Mouse (Mus musculus) neural tube, embryonic 11.5 days (tissue): Measurements from ENCODE around the gene Spaar. TPM values are rescaled to one million over a fixed set of nuclear protein-coding genes. Genes with fewer than 3 reads are reported as not detected.

ENCODE experiments used
- ATAC-seq: fragments of 200-750 bp; cut with Nextera tagmentation; 2 replicates; pipeline ENCODE4 v1.8.0; 2017; ENCODE audit warnings: moderate number of reproducible peaks, mild to moderate bottlenecking, moderate TSS enrichment, moderate library complexity; ENCODE audit not compliant: insufficient read depth, low FRiP score, low TSS enrichment
- DNase-seq: peaks from one replicate; pipeline ENCODE4 v3.0.0-alpha.2; 2015; ENCODE audit warnings: low spot score
- H3K27ac ChIP-seq: fragments of 300-500 bp; sonication (generic); 2 replicates; pipeline ENCODE4 v1.5.1; 2014; ENCODE audit warnings: low read depth, mild to moderate bottlenecking, low read length
- H3K27me3 ChIP-seq: fragments of 300-500 bp; sonication (generic); 2 replicates; pipeline ENCODE4 v1.6.1; 2014; ENCODE audit warnings: mild to moderate bottlenecking, low read length, mixed read lengths; ENCODE audit not compliant: control insufficient read depth, insufficient read depth
- H3K36me3 ChIP-seq: fragments of 300-500 bp; sonication (generic); 2 replicates; pipeline ENCODE4 v1.6.1; 2014; ENCODE audit warnings: mild to moderate bottlenecking, low read length, moderate library complexity, mixed read lengths; ENCODE audit not compliant: control insufficient read depth, insufficient read depth
- H3K4me1 ChIP-seq: fragments of 300-500 bp; sonication (generic); 2 replicates; pipeline ENCODE4 v1.6.1; 2014; ENCODE audit warnings: low read length, mixed read lengths; ENCODE audit not compliant: control insufficient read depth, insufficient read depth
- H3K4me2 ChIP-seq: fragments of 300-500 bp; sonication (generic); 2 replicates; pipeline ENCODE4 v1.6.1; 2014; ENCODE audit warnings: low read depth, mild to moderate bottlenecking, moderate library complexity
- H3K4me3 ChIP-seq: fragments of 300-500 bp; sonication (generic); 2 replicates; pipeline ENCODE4 v1.5.1; 2014; ENCODE audit warnings: low read depth, low read length
- H3K9ac ChIP-seq: fragments of 300-500 bp; sonication (generic); 2 replicates; pipeline ENCODE4 v1.6.1; 2014; ENCODE audit warnings: mild to moderate bottlenecking, low read length
- H3K9me3 ChIP-seq: fragments of 300-500 bp; sonication (generic); 2 replicates; pipeline ENCODE4 v1.6.1; 2016; ENCODE audit warnings: low read length; ENCODE audit not compliant: control insufficient read depth
- WGBS: fragments of 180-500 bp; shearing (Covaris S2); extraction: QIAGEN DNeasy Blood & Tissue Kit; methylation state at CpG from one replicate; pipeline ENCODE4 v1.1.7; 2014; 5-methylcytosine and 5-hydroxymethylcytosine counted together
- polyA plus RNA-seq: library from polyadenylated mRNA; unstranded; fragments of >200 nt; fragmentation: Nextera tagmentation; extraction: Ambion mirVana; gene quantifications from 2 replicates; pipeline ENCODE4 v1.2.1, GENCODE M21; 2014

Gene Spaar
- not detected in 2 replicates for polyA plus RNA-seq

GRCm38 (mm10) chr4:43729794-43730550, at the start of gene Spaar:
Spaar (plus strand) TSS chr4:43730034.
- Histone ChIP-seq H3K4me3 (no peak within 1 kb of the TSS), H3K27me3 (no peaks in the 10 kb centered on the region), H3K9me3 (no peaks in the 10 kb centered on the region), H3K36me3 (no peaks in the 10 kb centered on the region), H3K9ac (no peak within 1 kb of the TSS), H3K4me1 (no peaks in the 10 kb centered on the region), H3K27ac (no peak within 1 kb of the TSS), H3K4me2 (no peak within 1 kb of the TSS)
- 70% methylated on average over 14 of the region's 14 CpGs for WGBS
- no peak for DNase-seq
- ATAC-seq, result no peak

DNA sequence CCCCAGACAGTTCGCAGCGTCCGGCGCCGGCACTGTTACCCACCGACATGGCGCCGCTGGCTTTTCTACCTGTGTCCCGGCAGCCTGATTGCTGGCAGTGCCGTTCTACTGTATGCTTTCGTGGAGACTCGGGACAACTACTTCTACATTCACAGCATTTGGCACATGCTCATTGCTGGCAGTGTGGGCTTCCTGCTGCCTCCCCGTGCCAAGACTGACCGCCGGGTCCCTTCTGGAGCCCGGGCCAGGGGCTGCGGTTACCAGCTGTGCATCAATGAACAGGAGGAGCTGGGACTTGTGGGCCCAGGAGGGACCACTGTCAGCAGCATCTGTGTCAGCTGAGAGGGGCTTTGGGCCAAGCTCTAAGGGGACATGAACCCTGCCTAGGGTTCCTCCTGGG, 39.8 kb upstream of the Spaar start:
- ATAC-seq (no peak), DNase-seq (no peak)
- Histone ChIP-seq H3K4me1 (no peaks in the 10 kb centered on the region), H3K36me3 (no peaks in the 10 kb centered on the region), H3K27me3 (no peaks in the 10 kb centered on the region), H3K4me3 (no peak overlapping the region), H3K9ac (no peak overlapping the region), H3K4me2 (no peak overlapping the region), H3K9me3 (no peaks in the 10 kb centered on the region), H3K27ac (no peak overlapping the region)
- 92% methylated on average over 17 of the region's 17 CpGs for WGBS

- no peaks in the 10 kb centered on the region for H3K9me3 ChIP-seq
- no peak for ATAC-seq
- WGBS, result 88% methylated on average over 5 of the region's 5 CpGs
- no peak overlapping the region for H3K4me3 ChIP-seq
- no peaks in the 10 kb centered on the region for H3K36me3 ChIP-seq
- H3K4me1 ChIP-seq, result no peaks in the 10 kb centered on the region
- no peak overlapping the region for H3K9ac ChIP-seq
- no peak for DNase-seq
- H3K27ac ChIP-seq, result no peak overlapping the region
- H3K4me2 ChIP-seq, result no peak overlapping the region
- H3K27me3 ChIP-seq, result no peaks in the 10 kb centered on the region
These were observed 38.8 kb upstream of the Spaar start for GRCm38 (mm10) chr4:43691026-43691425.

GRCm38 (mm10) chr4:43693806-43694241, 36.0 kb upstream of the Spaar start:
- H3K4me1 ChIP-seq, result no peaks in the 10 kb centered on the region
- no peak overlapping the region for H3K4me2 ChIP-seq
- no peak overlapping the region for H3K4me3 ChIP-seq
- no peak overlapping the region for H3K9ac ChIP-seq
- H3K9me3 ChIP-seq, result no peaks in the 10 kb centered on the region
- DNase-seq (no peak), ATAC-seq (no peak)
- 83% methylated on average over 5 of the region's 5 CpGs for WGBS
- no peak overlapping the region for H3K27ac ChIP-seq
- no peaks in the 10 kb centered on the region for H3K27me3 ChIP-seq
- H3K36me3 ChIP-seq, result no peaks in the 10 kb centered on the region

- no peaks in the 10 kb centered on the region for H3K4me1 ChIP-seq
- no peaks in the 10 kb centered on the region for H3K36me3 ChIP-seq
- ATAC-seq (no peak), DNase-seq (no peak)
- H3K27me3 ChIP-seq, result no peaks in the 10 kb centered on the region
- no peak overlapping the region for H3K4me3 ChIP-seq
- WGBS, result 81% methylated on average over 1 of the region's 1 CpGs
- H3K9me3 ChIP-seq, result no peaks in the 10 kb centered on the region
- H3K27ac ChIP-seq, result no peak overlapping the region
- H3K4me2 ChIP-seq, result no peak overlapping the region
- no peak overlapping the region for H3K9ac ChIP-seq
These were observed 35.2 kb upstream of the Spaar start for GRCm38 (mm10) chr4:43694439-43695248.

GRCm38 (mm10) chr4:43695249-43695671, 34.6 kb upstream of the Spaar start:
- Histone ChIP-seq H3K4me1 (no peaks in the 10 kb centered on the region), H3K27me3 (no peaks in the 10 kb centered on the region), H3K4me3 (no peak overlapping the region), H3K36me3 (no peaks in the 10 kb centered on the region), H3K4me2 (no peak overlapping the region), H3K9me3 (no peaks in the 10 kb centered on the region), H3K9ac (no peak overlapping the region), H3K27ac (no peak overlapping the region)
- DNase-seq, result no peak
- no peak for ATAC-seq
- WGBS, result 35% methylated on average over 9 of the region's 9 CpGs

DNA sequence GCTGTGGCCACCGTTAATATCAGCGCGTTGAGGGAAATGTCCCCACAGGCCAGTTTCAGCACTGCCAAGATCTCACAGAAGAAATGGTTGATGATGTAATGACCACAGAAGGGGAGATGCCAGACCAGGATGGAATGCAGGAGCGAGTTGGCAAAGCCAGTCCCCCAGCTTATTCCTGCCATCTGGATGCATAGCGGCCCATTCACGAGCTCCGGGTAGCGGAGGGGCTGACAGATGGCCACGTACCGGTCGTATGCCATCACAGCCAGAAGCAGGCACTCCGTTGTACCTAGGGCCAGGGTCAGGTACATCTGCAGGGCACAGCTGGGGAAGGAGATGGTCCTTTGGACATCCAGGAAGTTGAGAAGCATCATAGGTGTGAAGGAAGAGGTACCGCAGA, 33.3 kb upstream of the Spaar start:
- Histone ChIP-seq H3K9ac (no peak overlapping the region), H3K27me3 (no peaks in the 10 kb centered on the region), H3K9me3 (no peaks in the 10 kb centered on the region), H3K36me3 (no peaks in the 10 kb centered on the region), H3K4me2 (no peak overlapping the region), H3K4me3 (no peak overlapping the region), H3K4me1 (no peaks in the 10 kb centered on the region), H3K27ac (no peak overlapping the region)
- DNase-seq (no peak), ATAC-seq (no peak)
- WGBS, result 93% methylated on average over 13 of the region's 13 CpGs

GRCm38 (mm10) chr4:43700707-43701106, 29.1 kb upstream of the Spaar start, which contains the start of gene Olfr70:
Olfr70 (minus strand) TSS chr4:43700807.
- Histone ChIP-seq H3K36me3 (no peaks in the 10 kb centered on the region), H3K9me3 (no peaks in the 10 kb centered on the region), H3K4me2 (no peak within 1 kb of the TSS), H3K9ac (no peak within 1 kb of the TSS), H3K27ac (no peak within 1 kb of the TSS), H3K27me3 (no peaks in the 10 kb centered on the region), H3K4me1 (no peaks in the 10 kb centered on the region), H3K4me3 (no peak within 1 kb of the TSS)
- ATAC-seq, result no peak
- DNase-seq, result no peak
- WGBS, result 94% methylated on average over 6 of the region's 6 CpGs
